ENCODE assay signal across 14 mouse cellular contexts in the genomic region with DNA sequence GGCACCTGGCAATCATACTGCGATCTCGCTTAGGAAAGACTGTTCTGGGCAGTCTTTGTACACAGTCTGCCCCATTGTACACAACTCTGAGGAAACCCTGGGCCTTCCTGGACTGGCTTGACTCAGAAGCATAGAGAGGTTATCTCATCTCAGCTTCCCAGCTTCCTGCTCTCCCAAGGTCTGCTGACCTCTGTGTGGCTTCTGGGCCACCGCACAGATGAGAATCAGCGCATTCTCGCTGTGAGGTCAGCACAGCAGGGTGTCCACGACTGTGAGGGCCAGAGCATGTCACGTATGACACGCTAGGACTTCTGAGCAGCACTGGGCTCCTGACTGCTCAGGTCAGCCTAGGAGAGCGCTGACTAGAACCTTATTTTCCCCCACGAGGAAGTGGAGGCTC. TPM values are rescaled to one million over a fixed set of nuclear protein-coding genes. Genes with fewer than 3 reads are reported as not detected.
A peak's percentile ranks its signal among the peaks of the same experiment; 100 is the strongest.
DNase-seq lines count a peak whose midpoint lies in the region; ATAC-seq and TF ChIP-seq lines count a peak whose summit lies in the region.
"Had no signal": no experiment of that assay in that cellular context is flagged by ENCODE, and none has a peak within 500 bp of the region (broad histone marks: within the 10 kb centered on the region; RNA-seq: fewer than 3 reads in every experiment).

No protein-coding gene starts in this region.

- H3K27me3 ChIP-seq in hindbrain, embryonic 10.5 days (ENCODE audit: insufficient read depth, poor library complexity, severe bottlenecking): no peaks in the 10 kb centered on the region
- no peaks in the 10 kb centered on the region for H3K27me3 ChIP-seq in hindbrain, embryonic 14.5 days (ENCODE audit: control insufficient read depth, insufficient read depth, low read length)
- H3K27me3 ChIP-seq in liver, embryonic 14.5 days (ENCODE audit: control insufficient read depth, insufficient read depth, low read length): no peaks in the 10 kb centered on the region
- no peaks in the 10 kb centered on the region for H3K27me3 ChIP-seq in forebrain, embryonic 15.5 days

- peak overlapping the region; percentile 56 for H3K27ac ChIP-seq in hindbrain, embryonic 10.5 days
- no peak overlapping the region for H3K27ac ChIP-seq in hindbrain, embryonic 14.5 days
- no peak overlapping the region for H3K27ac ChIP-seq in liver, embryonic 14.5 days
- no peak overlapping the region for H3K27ac ChIP-seq in forebrain, embryonic 15.5 days (replicated peaks)

- no peak overlapping the region for H3K4me3 ChIP-seq in hindbrain, embryonic 10.5 days
- H3K4me3 ChIP-seq in hindbrain, embryonic 14.5 days (replicated peaks; ENCODE audit: low read length): no peak overlapping the region
- H3K4me3 ChIP-seq in liver, embryonic 14.5 days (ENCODE audit: insufficient read depth in 1 of 2, low read depth in 2 of 2, low read length in 2 of 2): no peak overlapping the region
- H3K4me3 ChIP-seq in forebrain, embryonic 15.5 days: no peak overlapping the region

- TF ChIP-seq EP300 in liver, embryonic 14.5 days (IDR thresholded peaks at IDR 0.05; ENCODE audit: low read depth): no peak

- no peaks in the 10 kb centered on the region for H3K36me3 ChIP-seq in hindbrain, embryonic 10.5 days
- no peaks in the 10 kb centered on the region for H3K36me3 ChIP-seq in hindbrain, embryonic 14.5 days (replicated peaks; ENCODE audit: control insufficient read depth, insufficient read depth)
- H3K36me3 ChIP-seq in liver, embryonic 14.5 days (replicated peaks; ENCODE audit: control insufficient read depth, insufficient read depth, low read depth): no peaks in the 10 kb centered on the region
- H3K36me3 ChIP-seq in forebrain, embryonic 15.5 days: no peaks in the 10 kb centered on the region

- 49% methylated on average over 10 of the region's 10 CpGs for WGBS in hindbrain, embryonic 10.5 days
- WGBS in hindbrain, embryonic 14.5 days: 47% methylated on average over 10 of the region's 10 CpGs
- WGBS in liver, embryonic 14.5 days (ENCODE audit: insufficient replicate concordance): 22% methylated on average over 10 of the region's 10 CpGs
- 71% methylated on average over 10 of the region's 10 CpGs for WGBS in forebrain, embryonic 15.5 days

- H3K4me2 ChIP-seq in hindbrain, embryonic 14.5 days (replicated peaks): no peak overlapping the region
- no peak overlapping the region for H3K4me2 ChIP-seq in liver, embryonic 14.5 days (ENCODE audit: low read depth)
- no peak overlapping the region for H3K4me2 ChIP-seq in forebrain, embryonic 15.5 days (replicated peaks)

- no peak for ATAC-seq in hindbrain, embryonic 14.5 days (ENCODE audit: low FRiP score)
- ATAC-seq in liver, embryonic 14.5 days (ENCODE audit: insufficient read depth): 0 out of 2 replicates have a peak, but pooled peaks have one; percentile 19
- ATAC-seq in forebrain, embryonic 15.5 days (replicated peaks): no peak
- ATAC-seq: CD4-positive, CD25-positive, alpha-beta regulatory T cell, adult 4 months had no signal

- H3K9me3 ChIP-seq in hindbrain, embryonic 10.5 days: no peaks in the 10 kb centered on the region
- H3K9me3 ChIP-seq in hindbrain, embryonic 14.5 days (ENCODE audit: control insufficient read depth, low read length): no peaks in the 10 kb centered on the region
- no peaks in the 10 kb centered on the region for H3K9me3 ChIP-seq in liver, embryonic 14.5 days (ENCODE audit: control insufficient read depth, low read length)
- no peaks in the 10 kb centered on the region for H3K9me3 ChIP-seq in forebrain, embryonic 15.5 days

- no peak for TF ChIP-seq CTCF in liver, embryonic 14.5 days (IDR thresholded peaks at IDR 0.05; ENCODE audit: low read depth)

- DNase-seq in hindbrain, embryonic 10.5 days (ENCODE audit: low spot score): peak; percentile 29
- DNase-seq in hindbrain, embryonic 14.5 days (ENCODE audit: low spot score): no peak
- peak; percentile 35 for DNase-seq in urinary bladder, postnatal 14 days (ENCODE audit: low spot score)
- no peak for DNase-seq in urinary bladder, postnatal 10 days (ENCODE audit: low spot score)
- no peak for DNase-seq in liver, embryonic 14.5 days (ENCODE audit: low read depth in 3 of 3, low spot score in 3 of 3)
- no peak for DNase-seq in adrenal gland, adult 18-20 months (ENCODE audit: low spot score in 2 of 2)
- DNase-seq: adrenal gland, postnatal 14 days; gastrocnemius, postnatal 14 days; heart, postnatal 4 days; kidney, adult 8-10 months; left cerebral cortex, postnatal 4 days had no signal

- H3K9ac ChIP-seq in hindbrain, embryonic 14.5 days: no peak overlapping the region
- no peak overlapping the region for H3K9ac ChIP-seq in liver, embryonic 14.5 days (replicated peaks)
- no peak overlapping the region for H3K9ac ChIP-seq in forebrain, embryonic 15.5 days (replicated peaks)

- H3K4me1 ChIP-seq in hindbrain, embryonic 10.5 days (replicated peaks): peaks cover 11% of the 10 kb centered on the region
- no peaks in the 10 kb centered on the region for H3K4me1 ChIP-seq in hindbrain, embryonic 14.5 days (replicated peaks; ENCODE audit: control insufficient read depth, insufficient read depth, low read length)
- peaks cover 0 to 2% of the 10 kb centered on the region in 2 experiments; a peak in 1 of 4 replicates for H3K4me1 ChIP-seq in liver, embryonic 14.5 days (replicated peaks; ENCODE audit: control insufficient read depth in 2 of 2, insufficient read depth in 2 of 2, low read length in 1 of 2)
- H3K4me1 ChIP-seq in forebrain, embryonic 15.5 days: no peaks in the 10 kb centered on the region

RNA-seq across cellular contexts. Expression of gene Hsd17b2, which starts 29.3 kb away (rescaled TPM):
- not detected in 2 replicates for polyA plus RNA-seq in hindbrain, embryonic 10.5 days (2016; fragmentation: Nextera tagmentation; extraction: Ambion mirVana)
- 0.25 TPM in 1 of 2 replicates, not detected in the other for polyA plus RNA-seq in hindbrain, embryonic 14.5 days (2014; fragmentation: Nextera tagmentation; extraction: Ambion mirVana)
- polyA plus RNA-seq in liver, embryonic 14.5 days (2012; rRNA removed): 27.9 and 32.7 TPM in 2 replicates
- 58.0 and 65.1 TPM in 2 replicates for polyA plus RNA-seq in liver, embryonic 14.5 days (2014; fragmentation: Nextera tagmentation; extraction: Ambion mirVana)
- total RNA-seq in adrenal gland, adult 18-20 months (2021): not detected
- polyA plus RNA-seq in forebrain, embryonic 15.5 days (2015; fragmentation: Nextera tagmentation; extraction: Ambion mirVana): not detected in 2 replicates
- total RNA-seq: gastrocnemius, postnatal 14 days; heart, postnatal 4 days; layer of hippocampus, adult 8-10 months; left cerebral cortex, postnatal 4 days had no signal

RNA-seq across cellular contexts. Expression of gene Sdr42e1, which starts 57.5 kb away (rescaled TPM):
- polyA plus RNA-seq in hindbrain, embryonic 10.5 days (2016; fragmentation: Nextera tagmentation; extraction: Ambion mirVana): 0.84 and 1.0 TPM in 2 replicates
- polyA plus RNA-seq in hindbrain, embryonic 14.5 days (2014; fragmentation: Nextera tagmentation; extraction: Ambion mirVana): 1.6 and 1.8 TPM in 2 replicates
- 1.7 TPM in 2 replicates for polyA plus RNA-seq in liver, embryonic 14.5 days (2012; rRNA removed)
- 0.99 and 1.7 TPM in 2 replicates for polyA plus RNA-seq in liver, embryonic 14.5 days (2014; fragmentation: Nextera tagmentation; extraction: Ambion mirVana)
- total RNA-seq in adrenal gland, adult 18-20 months (2021): 1 to 10 TPM; 1.7 to 3.6 TPM
- 0.83 and 1.2 TPM in 2 replicates for polyA plus RNA-seq in forebrain, embryonic 15.5 days (2015; fragmentation: Nextera tagmentation; extraction: Ambion mirVana)

Comparison
In these comparisons a context has a peak if more than half of its experiments do, and no peak if none do; other contexts are left out.
1. DNase-seq: peak in hindbrain, embryonic 10.5 days (single experiment) and urinary bladder, postnatal 14 days (single experiment); none in hindbrain, embryonic 14.5 days (single experiment), urinary bladder, postnatal 10 days (single experiment), liver, embryonic 14.5 days (0 of 3) and adrenal gland, adult 18-20 months (0 of 2).
2. RNA of gene Hsd17b2, which starts 29.3 kb away (polyA plus RNA-seq): 27.9 to 65.1 TPM in liver, embryonic 14.5 days; 0.25 TPM in hindbrain, embryonic 14.5 days, not detected in forebrain, embryonic 15.5 days and not detected in hindbrain, embryonic 10.5 days; every median in the first group is over 10 times any median in the second.